Mouse (Mus musculus) neutrophil, adult 5-6 weeks (primary cell): ENCODE measurements around the gene Fos. TPM values are rescaled to one million over a fixed set of nuclear protein-coding genes. Genes with fewer than 3 reads are reported as not detected.

Experiments
- ATAC-seq: fragments of 151-379, 151-347 bp; 2 replicates; pipeline ENCODE4 v1.8.0; 2017; ENCODE audit warnings: mild to moderate bottlenecking, moderate TSS enrichment; ENCODE audit not compliant: insufficient number of reproducible peaks, poor library complexity, low FRiP score, severe bottlenecking; ENCODE audit errors: extremely low read depth
- total RNA-seq: library from RNA; stranded (forward); fragments of 200-1000 nt; gene quantifications from 2 replicates; pipeline ENCODE4 v1.2.3, GENCODE M21; 2017

The Fos gene
- total RNA-seq, 1 experiment from 2014 or later = 1,256 TPM

GRCm38 (mm10) chr12:85483155-85483554, 9.5 kb downstream of the Fos start:
- no peak for ATAC-seq

- ATAC-seq = no peak
Observed at GRCm38 (mm10) chr12:85484655-85485054, 11.0 kb downstream of the Fos start.

- peak; percentile 79 for ATAC-seq
Observed at GRCm38 (mm10) chr12:85485890-85486765, 12.4 kb downstream of the Fos start.

GRCm38 (mm10) chr12:85486766-85487069, 13.0 kb downstream of the Fos start:
- ATAC-seq = no peak

- ATAC-seq = peak; percentile 52; the same call in 1 of the 2 replicates
Observed at GRCm38 (mm10) chr12:85487545-85488141, 14.0 kb downstream of the Fos start.

- no peak for ATAC-seq
Observed at GRCm38 (mm10) chr12:85489232-85489886, 15.7 kb downstream of the Fos start.

- ATAC-seq = no peak
Observed at GRCm38 (mm10) chr12:85490096-85490820, 16.6 kb downstream of the Fos start.

GRCm38 (mm10) chr12:85490991-85491390, 17.3 kb downstream of the Fos start:
- ATAC-seq = no peak

GRCm38 (mm10) chr12:85492084-85492645, 18.5 kb downstream of the Fos start:
- ATAC-seq = peak; percentile 33; the same call in 1 of the 2 replicates

- ATAC-seq = no peak
Observed at GRCm38 (mm10) chr12:85496336-85496735, 22.6 kb downstream of the Fos start.

GRCm38 (mm10) chr12:85496755-85497154, 23.1 kb downstream of the Fos start:
- ATAC-seq = peak; percentile 74

GRCm38 (mm10) chr12:85497310-85498135, 23.8 kb downstream of the Fos start:
- ATAC-seq = 0 out of 2 replicates have a peak, but pooled peaks have one; percentile 24

GRCm38 (mm10) chr12:85499001-85499400, 25.3 kb downstream of the Fos start:
- ATAC-seq = no peak

GRCm38 (mm10) chr12:85502682-85503081, 29.0 kb downstream of the Fos start:
- ATAC-seq = no peak

GRCm38 (mm10) chr12:85508235-85508634, 34.5 kb downstream of the Fos start:
- ATAC-seq = no peak

- ATAC-seq = no peak
Observed at GRCm38 (mm10) chr12:85510013-85510412, 36.3 kb downstream of the Fos start.

- ATAC-seq = no peak
Observed at GRCm38 (mm10) chr12:85513789-85514447, 40.2 kb downstream of the Fos start.

- no peak for ATAC-seq
Observed at GRCm38 (mm10) chr12:85514958-85515357, 41.3 kb downstream of the Fos start.
